Mouse (Mus musculus) thymus, postnatal 14 days (tissue): ENCODE data around the gene Tkt.

Source experiments
- DNase-seq: peaks from one replicate; pipeline ENCODE4 v3.0.0; 2021

Gene Tkt

GRCm38 (mm10) chr14:30586780-30587461 is 38.8 kb downstream of the Tkt start:
- DNase-seq = no peak

DNA sequence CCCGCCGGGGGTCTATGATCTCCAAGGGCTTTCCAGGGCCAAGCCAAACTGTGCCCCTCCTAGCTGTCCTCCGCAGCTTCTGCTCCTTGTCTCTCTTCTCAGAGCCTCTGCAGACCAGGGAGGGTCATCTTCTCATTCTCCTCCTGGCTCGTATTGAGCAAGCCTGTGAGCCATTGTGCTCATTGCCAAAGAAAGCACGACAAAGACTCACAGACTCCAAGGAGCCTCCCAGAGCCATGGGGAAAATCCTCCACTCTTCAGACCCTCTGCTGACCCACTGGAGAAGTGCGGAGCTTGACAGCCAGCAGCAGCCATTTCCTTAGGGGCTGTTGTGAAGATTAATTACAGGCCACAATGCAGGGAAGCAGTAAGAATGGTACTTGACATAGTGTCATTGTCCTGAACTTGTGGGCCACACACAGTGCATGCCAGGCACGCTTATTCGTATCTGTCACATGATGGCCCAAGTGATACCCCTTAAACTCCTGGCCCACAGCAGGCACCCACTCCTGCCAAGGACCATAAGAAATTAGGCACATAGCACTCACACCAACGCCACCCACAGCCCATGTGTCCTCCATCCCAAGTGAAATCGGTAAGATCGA is 42.0 kb downstream of the Tkt start:
- DNase-seq = no peak

DNA sequence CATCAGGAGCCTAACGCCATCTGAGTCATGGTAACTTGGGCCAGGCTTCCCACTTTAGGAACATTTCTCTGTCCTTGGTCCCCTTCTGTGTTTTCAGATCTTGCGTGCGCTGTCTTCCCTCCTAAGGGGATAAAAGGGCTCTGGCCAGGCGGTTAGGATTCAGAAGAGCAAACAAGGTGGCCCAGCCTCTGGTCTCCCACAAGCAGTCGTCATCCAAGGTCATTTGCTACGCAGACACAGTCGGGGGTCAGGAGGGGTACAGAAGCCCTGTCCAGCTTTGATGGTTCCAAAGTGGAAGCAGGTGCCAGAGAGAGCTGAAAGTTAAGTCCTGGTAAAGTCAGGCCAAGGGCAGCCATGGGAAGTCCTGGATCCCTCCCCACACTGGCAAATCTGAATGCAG is 42.8 kb downstream of the Tkt start:
- no peak for DNase-seq

DNA sequence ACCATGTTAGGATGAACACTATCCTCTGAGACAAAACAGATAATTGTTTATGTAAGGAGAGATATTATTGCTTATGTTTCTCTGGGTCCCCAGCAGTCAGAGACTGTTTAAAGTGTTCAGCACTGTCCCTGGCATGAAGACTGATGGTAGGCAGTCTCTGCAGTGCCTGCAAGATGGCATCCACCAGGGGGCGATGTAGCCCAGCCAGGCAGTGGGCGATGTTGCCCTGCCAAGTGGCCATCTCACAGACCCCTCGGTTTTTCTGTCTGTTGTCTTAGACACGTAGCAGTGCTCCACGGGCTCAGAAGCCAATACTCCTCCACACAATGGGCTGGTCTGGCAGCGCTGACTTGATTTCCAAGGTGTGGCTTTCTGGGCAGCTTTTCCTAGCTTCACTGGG is 43.3 kb downstream of the Tkt start:
- DNase-seq = peak; percentile 84

- no peak for DNase-seq
Measured at GRCm38 (mm10) chr14:30593279-30594091, 45.3 kb downstream of the Tkt start.

DNA sequence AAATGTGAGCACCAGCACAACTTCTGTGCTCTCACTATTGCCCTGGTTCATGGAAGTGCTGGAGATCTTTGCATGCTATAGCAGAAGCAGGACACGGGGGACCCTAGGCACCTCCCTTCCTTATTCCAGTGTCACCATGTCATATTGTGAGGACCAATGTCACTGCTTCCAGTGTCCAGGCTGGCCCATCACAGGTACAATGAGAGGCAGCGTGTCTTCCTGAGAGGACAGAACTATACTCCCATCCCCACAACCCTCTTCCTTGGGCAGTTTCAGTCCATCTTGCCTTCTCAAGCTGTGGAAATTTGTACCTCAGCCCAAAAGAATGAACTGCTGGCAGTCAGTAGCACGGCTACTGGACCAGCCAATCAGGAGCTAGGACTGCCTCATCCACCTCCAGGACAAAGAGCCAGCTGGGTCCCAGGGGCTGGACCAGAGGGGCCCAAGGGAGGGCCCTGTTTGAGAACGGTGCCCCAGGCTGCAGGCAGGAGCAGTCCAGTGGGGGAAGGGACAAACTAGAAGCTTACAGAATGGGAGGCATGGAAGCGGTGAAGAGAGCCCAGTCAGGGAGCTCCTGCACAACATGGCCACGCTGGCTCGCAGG is 46.0 kb downstream of the Tkt start:
- DNase-seq = no peak

GRCm38 (mm10) chr14:30595576-30596313 is 47.6 kb downstream of the Tkt start:
- no peak for DNase-seq

DNA sequence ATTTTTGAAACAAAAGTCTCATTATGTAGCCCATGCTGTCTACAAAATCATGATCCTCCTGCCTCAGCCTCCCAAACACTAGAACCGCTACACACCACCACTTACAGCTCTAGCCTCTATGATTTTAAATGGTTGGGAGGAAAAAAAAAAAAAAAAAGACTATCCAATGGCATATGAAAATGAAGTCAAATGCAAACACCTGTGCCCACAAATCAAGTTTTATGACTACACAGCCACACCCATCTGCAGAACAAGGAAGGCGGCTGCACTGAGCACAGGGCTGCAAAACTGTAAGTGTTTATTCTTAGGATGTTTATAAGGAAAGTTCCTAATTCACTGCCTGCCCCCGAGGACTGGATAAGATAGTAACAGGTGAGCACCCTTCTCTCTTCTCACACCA is 48.2 kb downstream of the Tkt start:
- DNase-seq = no peak

DNA sequence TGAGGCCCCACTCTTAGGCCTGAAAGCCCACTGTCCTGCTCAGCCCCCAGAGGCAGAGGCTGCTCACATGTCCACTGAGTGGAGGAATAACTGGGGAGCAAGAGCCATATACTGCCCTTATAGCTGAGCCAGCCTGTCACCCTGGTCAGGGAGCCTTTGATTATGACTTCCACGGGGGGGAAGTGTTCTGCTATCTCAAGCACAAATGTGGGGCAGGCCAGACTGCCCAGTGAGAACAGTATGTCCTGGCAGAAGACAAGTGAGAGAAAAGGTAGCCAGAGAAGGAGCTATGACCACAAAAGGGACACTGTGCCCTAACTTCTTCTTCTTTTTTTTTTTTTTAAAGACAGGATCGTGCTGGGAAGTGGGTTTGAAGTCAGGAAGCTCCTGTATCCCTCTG is 49.0 kb downstream of the Tkt start:
- no peak for DNase-seq

DNA sequence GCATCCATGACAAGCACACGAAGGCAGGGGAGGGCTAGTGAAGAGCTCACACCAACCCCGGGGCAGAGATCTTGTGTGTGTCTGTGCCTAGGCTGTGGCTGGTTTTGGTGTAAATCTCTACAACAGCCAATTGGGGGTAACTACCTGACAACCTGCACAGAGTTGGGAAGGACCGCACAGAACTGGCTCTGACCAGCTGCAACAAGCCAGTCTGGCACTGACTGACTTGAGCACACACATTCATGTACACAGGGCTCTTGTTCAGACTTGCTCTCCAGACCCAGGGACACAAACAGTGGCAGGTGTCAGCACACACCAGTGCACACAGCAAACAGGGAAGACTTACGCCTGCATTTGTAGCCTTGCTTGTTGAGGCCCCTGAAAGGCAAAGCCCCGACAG is 58.7 kb downstream of the Tkt start:
- DNase-seq = no peak

- DNase-seq = no peak
Measured at GRCm38 (mm10) chr14:30607696-30608095, 59.5 kb downstream of the Tkt start.

GRCm38 (mm10) chr14:30608176-30608575 is 60.0 kb downstream of the Tkt start:
- DNase-seq = no peak

DNA sequence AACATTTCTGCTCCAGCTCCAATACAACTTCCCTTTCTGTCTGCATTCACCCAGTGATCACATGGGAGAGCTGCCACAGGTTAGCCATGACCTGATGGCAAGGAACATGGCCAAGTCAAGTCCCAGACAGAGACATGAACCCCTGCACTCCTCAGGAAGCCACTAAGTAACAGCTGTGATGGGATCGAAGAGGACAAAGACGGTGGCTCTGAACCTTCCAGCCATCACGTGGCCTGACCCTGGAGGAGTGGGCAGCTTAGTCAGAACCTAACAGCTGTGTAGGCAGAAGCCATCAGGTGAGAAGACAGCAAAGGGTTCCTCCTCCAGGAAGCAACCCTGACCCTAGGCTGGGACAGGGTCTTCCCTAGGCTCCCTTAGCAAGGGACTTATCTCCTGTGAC is 61.3 kb downstream of the Tkt start:
- no peak for DNase-seq

GRCm38 (mm10) chr14:30610304-30610703 is 62.1 kb downstream of the Tkt start:
- DNase-seq = no peak

DNA sequence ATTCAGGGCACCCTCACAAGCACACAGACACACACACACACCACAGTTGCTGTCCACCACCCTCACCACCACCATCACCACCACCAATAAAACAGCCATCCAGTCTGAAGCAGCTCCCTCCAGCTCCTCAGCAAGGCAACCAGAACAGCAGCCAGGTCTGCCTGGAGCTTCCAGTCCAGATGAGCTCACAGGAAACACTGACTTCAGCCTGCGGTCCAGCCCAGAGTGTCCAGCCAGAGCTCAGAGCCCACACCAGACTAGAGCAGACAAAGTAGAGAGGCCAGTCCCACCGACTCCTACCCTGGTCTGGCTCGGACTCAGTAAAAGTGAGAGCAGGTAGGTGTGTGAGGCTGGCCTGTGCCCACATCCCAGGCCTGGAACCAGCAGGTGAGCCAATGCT is 62.8 kb downstream of the Tkt start:
- no peak for DNase-seq

GRCm38 (mm10) chr14:30612523-30612922 is 64.4 kb downstream of the Tkt start:
- DNase-seq = peak; percentile 81

DNA sequence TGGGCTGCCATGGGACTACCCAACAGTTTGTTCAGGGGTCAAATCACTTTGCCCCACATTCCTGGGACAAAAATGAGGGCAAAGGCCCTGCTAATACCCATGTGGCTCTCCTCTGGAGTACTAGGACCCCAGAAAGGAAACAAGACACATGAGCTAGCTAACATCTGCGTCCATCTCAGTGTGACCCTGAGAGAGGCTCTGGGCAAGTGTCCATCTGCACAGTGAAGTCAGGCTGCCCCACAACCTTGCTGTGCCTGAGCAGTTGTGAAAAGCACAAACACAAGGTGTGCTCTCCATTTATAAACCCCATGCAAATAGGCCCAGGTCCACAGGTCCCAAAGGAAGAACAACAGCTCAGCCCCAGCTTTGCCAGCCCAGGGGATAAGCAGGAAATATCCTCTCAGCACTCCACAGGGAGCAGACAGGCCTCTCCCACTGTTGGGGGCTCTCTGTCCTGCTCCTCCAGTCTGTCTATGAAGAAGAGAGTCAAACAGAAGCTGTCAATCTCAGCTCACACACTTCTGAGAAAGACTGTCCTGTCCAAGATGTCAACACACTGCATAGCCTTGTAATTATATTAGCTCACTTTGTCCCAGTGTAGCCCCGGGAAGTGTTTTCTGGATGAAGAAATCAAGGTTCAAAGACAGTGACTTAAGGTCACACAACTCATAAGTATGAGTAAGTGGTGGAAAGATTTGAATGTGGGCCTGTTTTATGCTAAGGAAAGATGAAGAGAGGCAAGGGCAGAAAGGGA is 65.0 kb downstream of the Tkt start:
- no peak for DNase-seq

DNA sequence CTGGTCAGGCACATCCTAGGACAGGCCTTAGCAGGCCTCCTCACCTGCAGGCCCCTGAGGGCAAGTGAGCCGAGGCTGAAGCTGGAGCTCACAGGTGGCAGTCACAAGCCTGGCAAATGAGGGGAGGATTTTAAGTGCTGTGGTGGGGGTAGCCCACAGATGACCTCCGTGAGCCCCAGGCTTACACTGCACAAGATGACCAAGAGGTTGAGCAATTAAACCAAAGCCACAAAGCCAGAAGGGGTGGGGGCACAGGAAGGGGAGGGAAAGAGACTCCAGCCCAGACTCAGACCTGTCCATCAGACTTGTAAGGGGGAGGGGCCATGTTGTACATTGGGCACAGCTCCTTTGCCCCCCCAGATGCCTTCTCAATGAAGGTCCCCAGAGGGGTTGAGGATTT is 68.6 kb downstream of the Tkt start:
- DNase-seq = no peak

DNA sequence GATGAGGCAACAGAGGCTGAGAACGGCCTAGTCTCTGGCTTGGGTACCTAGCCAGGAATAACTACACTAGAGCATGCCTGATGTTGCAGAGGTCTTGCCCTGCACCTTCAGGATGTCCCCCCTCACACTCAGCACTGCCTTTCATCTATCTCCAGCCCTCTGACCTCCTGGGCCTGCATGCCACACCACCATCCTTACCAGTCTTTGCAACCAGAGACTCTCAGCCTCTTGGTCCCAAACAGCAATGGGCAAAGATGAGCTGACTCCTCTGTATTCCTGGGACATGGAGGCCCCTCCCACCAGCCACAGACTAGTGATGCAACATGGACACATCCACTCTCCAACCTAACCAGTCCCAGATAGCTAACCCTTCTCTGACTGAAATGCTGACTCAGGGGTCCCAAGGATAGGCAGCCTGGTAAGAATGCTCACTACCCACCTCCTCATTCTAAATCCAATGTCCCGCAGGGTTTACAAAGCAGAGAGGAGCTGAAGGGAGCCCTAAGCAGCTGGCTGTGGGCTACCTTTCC is 70.7 kb downstream of the Tkt start:
- DNase-seq = no peak

DNA sequence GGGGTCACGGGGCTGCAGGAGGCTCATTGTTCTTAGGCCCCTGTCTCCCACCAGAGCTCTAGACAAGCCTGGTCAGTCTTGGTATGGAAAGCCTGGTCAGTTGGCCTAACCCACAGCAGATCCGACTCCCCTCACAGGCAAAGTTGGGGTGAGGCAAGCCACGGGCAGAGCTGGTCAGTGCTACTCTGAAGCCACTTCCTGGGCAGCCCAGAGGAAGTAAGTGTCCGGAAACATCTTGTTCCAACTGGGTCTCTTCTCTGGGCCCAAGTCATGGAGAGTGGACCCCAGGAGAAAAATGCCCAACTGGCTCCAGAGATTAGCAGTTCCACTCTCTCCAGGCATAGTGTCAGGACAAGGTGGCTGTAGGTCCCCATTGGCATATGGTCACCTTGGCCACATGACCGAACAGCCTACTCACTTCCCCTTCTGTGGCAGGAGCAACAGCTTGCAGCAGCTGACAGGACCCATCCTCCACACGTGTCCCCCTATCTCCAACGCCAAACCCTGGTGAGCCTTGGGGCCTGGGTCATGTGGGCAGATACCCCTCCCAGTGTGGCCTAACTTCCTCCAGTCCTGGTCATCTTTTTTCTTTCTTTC is 71.9 kb downstream of the Tkt start:
- no peak for DNase-seq

DNA sequence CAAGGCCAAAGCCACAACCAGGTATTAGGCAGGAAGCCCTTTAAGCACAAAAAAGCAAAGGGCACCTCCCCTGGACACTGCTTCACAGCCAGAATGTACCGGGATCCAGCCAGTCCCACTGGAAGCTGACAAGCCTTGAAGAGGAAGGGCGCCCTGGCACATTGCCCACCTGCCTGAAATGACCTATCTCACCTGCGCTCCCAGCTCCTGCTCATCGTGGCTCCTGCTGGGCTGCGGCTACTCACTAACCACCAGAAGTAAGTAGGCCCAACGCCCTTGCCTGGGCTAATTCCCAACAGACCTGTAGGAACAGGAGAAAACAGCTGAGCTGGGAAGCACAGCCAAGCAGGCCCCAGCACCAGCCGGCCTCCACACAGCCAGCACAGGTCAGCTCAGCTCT is 74.0 kb downstream of the Tkt start:
- no peak for DNase-seq

DNA sequence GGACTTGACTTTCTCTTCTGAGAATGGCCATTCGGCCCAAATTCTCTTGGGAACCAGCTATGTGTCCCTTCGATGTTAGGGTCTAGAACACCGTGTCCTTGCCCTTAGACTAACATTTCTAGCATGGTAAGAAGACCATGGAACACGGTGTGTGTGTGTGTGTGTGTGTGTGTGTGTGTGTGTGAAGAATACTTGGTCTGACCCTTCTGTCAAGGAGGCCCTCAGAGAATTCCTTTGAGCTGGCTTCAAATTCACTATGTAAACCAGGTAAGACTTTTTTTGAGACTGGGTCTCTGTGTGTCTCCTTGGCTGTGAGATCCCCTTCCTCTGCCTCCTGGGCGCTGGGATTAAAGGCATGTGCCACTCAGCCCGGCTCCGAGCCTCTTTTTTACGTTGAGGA is 74.4 kb downstream of the Tkt start:
- no peak for DNase-seq
